Mouse (Mus musculus) frontal cortex, postnatal 10 days (tissue): Measurements from ENCODE around the gene Rpl7l1.
"Not testable (repeated sequence)": the region's sequence is repeated elsewhere in the genome, so short reads cannot be mapped to it uniquely, and the experiment has no call there.

ENCODE experiments used
- DNase-seq, 2 experiments: peaks; one replicate each; pipeline ENCODE4 v3.0.0; 2022; ENCODE audit warnings: low spot score in 2 of 2, mixed read lengths in 1 of 2

Rpl7l1 gene

DNA sequence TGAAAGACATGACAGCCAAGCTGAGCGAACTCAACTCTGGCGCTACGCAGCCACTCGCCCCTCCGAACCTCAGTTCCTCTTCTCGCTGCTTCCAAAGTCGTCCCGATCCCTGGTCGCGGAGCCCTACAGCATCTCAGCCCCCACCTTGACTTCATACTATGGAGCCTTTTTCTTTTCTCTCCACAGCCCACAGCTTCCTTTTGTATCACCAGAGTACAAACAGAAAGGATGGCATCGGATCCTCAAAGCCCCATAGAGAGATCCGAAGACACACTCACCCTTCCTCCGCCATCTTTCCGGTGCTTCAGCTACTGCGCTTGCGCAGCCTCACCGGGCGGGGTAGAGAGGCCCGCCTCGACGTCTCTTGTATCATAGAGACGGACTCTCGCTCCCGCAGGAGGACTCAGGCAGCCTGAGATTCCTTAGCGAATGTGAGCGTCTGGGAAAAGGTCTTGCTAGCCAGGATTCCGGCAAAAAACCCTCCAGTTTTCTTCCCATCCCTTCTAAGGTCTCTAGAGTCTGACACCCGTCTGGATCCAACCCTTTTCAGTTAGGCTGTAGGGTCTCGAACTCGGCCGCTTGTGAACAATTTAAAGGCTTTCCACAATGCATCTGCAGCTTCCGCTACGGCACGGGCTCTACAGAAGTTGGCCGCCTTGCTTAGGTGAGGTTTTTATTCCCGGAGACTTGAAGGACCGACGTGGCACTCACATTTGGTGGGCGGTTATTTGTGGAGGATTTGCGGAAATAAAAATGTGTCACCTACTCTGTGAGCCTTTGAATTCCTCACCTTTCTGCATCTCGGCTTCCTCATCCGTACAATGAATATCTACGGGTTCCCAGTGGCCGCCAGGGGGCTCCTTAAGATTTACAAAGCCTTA is at the start of gene Rpl7l1:
TSS of gene Rpl7l1 (minus strand) at position 332 of the 881 bp plus-strand sequence.
- peak; percentile 82 to 88 for DNase-seq

DNA sequence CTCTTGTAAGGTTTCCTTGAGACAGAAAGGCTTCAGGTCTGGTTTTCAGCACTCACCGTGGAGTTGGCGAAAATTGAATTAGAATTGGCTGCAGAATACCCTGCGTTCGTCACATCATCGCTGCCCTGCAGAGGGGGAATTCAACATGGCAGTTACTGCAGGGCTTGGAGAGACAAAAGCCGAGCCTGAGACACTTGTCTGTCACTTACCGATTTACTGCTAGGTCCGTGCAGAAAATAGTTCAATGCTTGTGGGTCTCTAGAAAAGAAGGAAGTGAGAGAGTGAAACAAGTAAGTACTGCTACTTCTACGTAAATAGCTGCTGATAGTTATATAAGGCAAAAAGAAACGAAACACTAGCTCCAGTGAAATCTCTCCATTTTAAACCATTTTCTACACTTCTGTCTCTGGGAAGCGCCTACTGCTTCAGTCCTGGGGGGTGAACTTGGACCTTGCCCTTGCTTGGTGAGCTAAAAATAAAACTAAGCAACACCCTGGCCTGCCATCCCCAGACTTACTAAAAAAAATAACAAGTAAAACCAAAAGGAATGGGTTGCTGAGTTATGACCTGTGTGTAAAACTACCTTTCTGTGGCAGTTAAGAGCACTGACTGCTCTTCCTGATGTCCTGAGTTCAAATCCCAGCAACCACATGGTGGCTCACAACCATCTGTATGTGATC is 47.5 kb upstream of the Rpl7l1 start:
- no peak for DNase-seq

DNA sequence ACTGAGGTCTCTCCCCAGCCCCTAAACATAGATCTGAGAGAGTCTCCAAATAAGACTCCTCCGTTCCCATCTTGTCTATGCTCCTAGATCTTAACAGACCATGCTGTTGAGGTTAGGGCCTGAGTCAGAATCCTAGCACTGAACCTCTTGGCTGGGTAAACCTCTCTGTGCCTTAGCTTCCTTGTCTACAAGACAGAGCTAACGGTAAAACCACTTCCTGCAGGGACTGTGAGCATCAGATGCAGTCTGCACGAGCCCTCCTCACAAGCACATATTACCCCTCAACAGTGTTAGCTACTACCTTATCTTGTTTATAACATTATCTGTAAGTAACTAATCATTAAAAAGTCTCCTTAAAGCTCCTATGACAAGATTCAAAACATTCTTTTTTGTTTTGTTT is 46.5 kb upstream of the Rpl7l1 start:
- DNase-seq, result no peak

DNA sequence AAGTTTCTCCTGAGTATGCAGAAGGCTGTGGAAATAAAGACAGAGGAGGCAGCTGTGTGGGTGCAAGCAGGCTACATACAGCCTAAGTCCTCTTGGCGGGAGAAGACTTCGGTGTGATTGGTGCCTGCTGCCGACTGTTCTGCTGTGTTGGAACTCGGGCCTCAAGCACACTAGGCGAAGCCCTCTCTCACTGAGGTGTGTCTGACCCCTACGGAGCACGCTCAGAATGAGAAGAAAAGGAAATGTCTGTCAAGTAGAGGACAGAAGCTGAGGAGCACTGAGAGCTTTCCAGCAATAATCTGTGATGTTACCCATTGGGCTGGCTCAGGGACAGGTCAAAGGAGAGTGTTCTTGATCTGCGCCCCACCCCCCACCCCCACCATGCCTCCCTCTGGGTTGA is 40.6 kb upstream of the Rpl7l1 start:
- no peak for DNase-seq

DNA sequence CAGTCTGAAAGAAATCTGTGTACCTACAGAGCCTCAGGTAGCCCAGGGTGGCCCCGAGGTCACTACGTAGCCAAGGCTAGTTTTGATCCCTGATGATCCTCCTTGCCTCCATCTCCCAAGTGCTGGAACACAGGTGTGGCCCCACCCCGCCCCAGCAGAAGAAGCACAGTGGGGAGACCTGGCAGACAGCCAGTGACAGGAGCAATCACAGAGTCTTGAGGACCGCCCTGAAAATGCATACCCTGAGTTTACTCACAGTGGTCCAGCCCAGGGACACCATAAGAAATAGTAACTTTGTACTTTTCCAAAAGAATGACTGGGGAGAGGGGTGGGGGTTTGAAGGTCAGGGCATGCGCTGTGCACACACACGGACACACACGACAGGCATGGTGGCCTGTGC is 38.2 kb upstream of the Rpl7l1 start:
- DNase-seq, result no peak

DNA sequence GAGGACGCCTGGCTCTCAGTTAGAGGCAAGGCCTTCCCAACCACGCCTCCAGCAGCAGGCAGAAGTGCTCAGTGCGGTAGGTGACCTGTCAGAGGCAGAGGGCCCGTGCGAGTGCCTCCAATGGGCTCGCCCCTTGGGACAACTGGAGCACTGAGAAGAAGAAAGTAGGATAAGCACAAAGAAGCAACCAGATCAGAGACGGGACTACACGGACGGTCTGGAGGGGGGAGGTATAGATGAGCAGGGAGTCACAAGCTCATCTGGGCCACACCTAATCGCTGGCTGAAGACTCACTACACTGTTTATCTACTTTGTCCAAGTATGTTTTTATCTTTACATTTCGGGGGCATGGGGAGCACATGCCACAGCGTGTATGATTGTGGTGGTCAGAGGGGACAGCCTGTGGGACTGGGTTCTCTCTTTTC is 35.3 kb upstream of the Rpl7l1 start:
- DNase-seq, result no peak

DNA sequence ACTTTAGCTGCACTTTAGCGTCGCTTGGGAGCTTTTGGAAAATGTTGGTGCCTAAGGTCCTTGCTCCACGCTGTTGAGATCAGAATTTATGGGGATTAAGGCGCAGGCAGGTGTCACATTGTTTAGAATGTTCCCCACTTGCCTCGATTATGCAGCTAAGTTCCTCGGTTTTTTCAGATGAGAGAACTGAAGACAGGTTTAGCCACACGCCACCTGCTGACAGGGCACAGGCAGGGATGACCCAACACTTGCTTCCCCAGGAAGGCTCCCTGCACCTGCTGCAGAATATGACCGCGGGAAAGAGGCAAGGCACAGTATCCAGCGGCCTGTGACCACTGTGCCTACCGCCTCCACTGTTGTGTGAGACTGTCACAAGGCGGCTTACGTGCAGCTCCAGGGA is 33.8 kb upstream of the Rpl7l1 start:
- no peak for DNase-seq

DNA sequence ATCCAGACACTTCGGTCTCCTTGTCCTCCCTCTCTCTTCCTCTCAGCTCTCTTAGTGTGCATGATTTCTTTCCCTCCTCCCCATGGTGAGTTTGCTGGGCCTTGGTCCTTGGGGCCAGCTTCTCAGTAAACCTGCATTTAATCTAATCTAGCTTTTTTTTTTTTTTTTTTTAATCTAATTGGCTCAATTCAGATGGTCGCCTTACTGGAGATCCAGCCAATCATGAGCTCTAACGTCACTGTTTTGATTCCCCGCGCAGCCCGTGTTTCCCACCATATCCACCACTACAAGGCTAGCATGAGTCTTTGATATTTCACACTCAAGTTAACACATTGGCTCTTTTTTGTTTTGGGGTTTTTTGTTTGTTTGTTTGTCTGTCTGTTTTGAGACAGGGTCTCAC is 32.0 kb upstream of the Rpl7l1 start:
- DNase-seq, result no peak

DNA sequence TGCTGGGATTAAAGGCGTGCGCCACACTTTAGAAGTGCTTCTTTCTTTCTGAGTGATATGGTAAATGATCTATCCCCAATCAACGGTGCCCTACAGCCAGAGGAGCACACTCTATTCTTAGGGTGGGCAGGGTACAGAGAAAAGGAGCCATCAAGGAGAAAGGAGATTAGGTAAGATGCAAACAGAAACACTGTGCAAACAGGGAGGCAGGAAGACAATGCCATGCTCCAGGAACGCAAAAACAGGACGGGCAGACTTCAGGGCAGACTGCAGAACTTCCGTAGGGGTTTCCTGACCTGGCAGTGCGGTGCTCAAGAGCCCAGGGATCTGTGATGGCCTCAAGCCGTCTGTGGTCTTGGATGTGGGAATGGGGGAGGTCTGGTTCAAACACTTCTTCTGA is 31.2 kb upstream of the Rpl7l1 start:
- no peak for DNase-seq

DNA sequence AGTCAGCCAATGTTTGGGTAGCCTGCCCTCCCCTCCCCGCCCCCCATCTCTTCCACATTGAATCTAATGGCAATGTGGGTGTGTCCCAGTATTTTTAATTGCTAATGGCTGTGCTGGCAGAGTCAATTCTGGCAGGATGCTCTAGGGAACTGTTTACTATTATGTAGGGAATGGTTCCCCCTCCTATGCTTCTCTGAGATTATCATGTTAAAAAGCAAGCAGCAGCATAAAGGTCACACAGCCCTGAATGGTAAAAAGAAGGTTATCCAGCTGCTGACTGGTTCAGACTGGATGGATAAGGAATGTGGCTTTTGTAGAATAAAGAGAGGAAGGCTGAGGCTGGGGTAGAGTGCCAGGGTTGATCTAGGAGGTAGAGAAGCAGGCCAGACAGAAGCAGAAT is 30.0 kb upstream of the Rpl7l1 start:
- no peak for DNase-seq

DNA sequence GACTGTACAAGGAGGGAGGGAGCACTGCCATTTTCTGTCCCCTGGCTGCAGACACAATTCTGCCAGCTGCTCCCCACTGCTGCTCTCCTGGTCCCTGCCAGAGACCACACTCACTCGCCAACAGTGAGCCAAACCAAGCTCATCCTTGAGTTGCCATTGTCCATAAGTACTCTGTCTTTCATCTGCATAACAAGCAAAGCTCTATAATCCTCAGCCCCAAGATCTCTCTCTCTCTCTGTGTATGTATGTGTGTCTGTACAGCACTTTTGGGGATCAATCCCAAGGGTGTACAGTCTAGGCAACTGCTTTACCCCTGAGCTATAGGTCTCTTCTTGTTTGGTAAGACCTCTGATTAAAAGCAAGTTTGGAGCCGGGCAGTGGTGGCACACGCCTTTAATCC is 28.2 kb upstream of the Rpl7l1 start:
- no peak for DNase-seq

DNA sequence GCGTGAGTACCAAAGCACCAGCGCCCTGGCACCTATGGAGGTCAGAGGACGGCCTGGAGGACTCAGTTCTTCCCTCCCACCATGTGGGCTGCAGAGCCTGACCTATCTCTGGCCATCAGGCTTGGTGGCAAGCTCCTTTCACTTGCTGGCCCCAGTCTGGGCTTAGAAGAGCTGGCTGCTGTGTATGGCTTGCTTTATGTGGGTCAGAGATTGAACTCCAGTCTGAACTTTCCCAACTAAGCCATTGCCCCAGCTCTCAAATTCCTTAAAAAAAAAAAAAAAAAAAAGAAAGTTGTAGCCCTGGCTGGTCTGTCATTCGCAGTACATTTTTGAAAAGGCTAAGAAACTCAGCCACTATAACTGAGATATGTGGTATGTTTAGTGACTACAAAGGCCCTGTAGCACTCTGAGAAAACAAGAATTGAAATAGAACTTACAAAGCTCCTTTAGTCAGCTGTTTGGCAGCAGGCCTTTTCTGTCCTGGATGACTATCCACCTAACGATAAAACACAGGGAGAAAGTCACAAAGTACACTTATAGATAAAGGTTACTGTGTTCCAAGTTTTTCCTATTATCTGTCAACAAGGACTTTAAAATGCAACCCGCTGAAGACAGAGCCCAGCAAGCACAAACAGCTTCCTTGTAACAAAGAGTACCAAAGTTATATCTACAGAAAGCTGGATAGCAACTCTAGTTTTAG is 26.8 kb upstream of the Rpl7l1 start:
- no peak for DNase-seq

DNA sequence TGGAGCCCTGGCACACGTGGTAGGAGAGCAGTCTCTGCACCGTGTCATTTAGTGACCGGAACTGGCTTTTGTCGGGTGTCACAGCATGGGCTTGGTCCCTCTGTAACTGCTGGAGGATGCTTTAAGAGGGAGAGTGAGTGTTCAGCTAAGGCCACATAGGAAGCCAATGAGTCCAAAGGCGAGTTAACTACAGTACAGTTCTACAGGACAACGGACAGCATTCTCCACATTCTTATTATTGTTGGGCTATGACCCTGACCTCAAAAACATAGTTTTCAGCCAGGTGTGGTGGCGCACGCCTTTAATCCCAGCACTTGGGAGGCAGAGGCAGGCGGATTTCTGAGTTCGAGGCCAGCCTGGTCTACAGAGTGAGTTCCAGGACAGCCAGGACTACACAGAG is 25.9 kb upstream of the Rpl7l1 start:
- DNase-seq, result no peak

DNA sequence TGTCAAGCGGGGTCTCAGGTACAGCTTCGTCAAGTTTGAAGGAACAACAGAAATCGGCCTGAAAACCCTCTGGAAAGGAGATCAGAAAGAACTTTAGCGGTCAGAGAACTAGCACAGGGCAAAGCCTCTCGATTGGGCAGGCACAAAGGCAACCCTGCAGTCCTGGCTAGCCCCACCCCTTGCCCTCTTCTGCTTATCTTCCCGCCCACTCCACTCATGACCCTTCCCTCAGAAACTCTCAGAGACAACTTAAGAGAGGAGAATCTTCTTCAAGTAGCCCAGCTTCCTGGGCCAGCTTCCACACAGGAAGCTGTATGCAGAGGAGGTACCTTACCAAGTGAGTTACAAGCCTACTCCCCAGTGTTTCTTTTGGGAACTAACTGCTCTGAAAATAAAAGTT is 19.3 kb upstream of the Rpl7l1 start:
- no peak for DNase-seq

DNA sequence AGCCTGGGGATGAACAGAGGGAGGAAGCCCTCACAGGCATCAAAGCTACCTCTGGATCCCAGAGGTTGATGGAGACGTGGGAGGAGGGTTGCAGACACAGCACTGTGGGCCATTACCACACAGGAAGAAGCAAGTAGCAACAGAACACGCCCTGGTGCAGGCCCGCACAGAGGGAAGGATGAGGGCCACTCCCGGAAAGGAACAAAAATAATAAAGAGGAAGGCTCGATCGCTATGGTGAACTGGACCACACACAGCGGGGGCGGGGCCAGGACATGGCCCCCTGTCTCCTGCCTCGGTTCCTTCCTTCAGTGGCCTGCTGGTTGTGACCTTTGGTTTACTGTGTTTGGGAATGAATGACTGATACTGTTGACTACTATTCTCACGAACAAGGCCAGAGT is 17.2 kb upstream of the Rpl7l1 start:
- no peak for DNase-seq

DNA sequence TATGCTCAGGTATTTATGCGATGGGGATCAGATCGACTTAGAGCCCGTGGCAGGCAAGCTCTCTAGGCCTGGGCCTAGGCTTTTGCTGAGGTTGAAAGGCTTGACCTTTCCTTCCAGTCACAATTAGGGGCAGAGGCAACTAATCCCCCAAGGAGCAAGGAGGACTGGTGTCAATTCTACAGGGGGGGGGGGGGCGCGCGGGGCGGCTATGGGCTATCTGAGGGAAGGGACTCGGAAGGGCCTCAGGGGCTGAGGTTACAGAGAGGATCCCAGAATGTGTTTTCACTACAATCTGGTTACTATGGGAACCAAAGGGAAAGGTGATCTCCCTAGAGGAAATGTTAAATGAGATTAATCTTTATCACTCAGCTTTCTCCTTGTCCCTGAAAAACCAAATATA is 14.9 kb upstream of the Rpl7l1 start:
- DNase-seq, result no peak

DNA sequence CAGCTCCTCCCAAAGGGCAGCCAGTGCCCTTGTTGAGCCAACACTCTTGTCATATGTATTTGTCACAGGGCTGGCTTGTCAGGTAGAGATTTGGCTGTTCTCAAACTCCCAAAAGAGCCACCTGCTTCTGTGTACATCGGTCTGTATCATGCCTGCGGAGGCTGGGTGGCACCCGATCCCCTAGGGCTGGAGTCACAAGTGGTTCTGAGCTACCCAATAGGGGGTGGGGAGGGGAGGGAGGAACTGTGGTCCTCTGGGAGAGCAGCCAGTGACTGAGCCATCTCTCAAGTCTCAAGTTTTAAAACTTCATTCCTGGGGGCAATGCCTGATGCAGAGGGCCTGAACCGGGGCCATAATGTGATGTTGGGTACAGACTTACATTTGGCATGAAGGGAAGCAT is 14.3 kb upstream of the Rpl7l1 start:
- DNase-seq, result no peak

DNA sequence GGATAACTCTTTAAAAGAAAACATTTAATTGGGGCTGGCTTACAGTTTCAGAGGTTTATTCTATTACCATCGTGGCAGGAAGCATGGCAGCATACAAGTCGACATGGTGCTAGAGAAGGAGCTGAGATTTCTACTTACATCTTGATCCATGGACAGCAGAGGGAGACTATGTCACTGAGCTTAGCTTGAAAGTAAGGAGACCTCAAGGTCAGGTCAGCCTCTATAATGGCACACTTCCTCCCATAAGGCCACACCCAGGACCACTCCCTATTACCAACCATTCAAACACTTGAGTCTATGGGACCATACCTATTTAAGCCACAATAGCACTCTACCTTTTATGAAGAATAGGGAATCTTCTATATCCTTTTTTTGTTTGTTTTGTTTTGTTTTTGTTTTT is 10.5 kb upstream of the Rpl7l1 start:
- DNase-seq, result no peak

DNA sequence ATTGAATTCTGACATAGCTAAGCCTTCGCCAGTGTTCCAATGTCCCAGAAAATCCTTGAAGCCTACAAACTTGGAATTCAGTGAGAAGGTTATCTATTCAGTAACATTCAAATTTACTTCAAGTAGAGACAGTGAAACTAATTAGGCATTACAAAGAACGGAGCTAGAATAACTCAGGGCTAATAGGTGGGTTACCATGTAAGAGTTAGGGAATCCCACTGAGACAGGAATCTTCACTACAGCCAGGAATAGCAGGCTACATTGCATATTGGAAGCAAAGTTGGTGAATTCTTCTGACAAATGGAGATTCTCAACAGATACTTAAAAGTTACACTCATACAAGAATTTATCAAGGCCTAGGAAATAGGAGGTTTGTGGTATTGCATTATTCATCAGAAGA is 5.5 kb upstream of the Rpl7l1 start:
- DNase-seq, result not testable (repeated sequence)

DNA sequence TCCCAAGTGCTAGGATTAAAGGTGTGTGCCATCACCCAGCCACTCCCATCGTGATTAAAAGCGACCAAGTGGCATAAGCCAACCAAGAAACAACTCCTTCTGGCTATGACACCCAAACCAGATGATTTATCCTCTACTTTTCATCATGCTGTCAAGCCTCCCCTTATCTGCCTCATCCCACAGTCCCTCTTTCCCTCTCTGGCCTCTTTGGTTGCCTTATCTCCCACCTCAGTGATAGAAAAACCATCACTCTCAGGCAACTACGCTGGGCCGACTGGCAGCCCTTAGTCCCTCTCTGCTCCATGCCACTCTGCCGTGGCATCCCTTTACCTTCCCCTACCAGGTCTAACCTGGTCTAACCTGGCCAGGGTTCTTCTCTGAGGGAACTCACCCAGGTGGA is 4.5 kb upstream of the Rpl7l1 start:
- DNase-seq, result no peak

DNA sequence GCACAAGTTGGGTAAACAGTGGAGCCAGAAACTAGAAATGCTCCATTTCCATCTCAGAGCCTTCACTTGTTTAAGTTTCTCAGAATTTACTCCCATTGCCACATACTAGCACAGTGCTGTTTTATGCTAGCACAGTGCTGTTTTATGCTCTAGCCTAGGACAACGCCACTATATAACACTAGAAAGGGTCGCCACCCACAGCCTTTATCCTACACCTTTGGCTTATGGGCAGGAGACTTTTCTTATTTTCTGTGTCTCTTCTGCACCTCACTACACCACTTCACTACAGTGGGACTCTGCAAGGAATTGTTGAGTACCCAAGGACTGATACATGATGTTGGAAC is 722 bp upstream of the Rpl7l1 start:
- no peak for DNase-seq

DNA sequence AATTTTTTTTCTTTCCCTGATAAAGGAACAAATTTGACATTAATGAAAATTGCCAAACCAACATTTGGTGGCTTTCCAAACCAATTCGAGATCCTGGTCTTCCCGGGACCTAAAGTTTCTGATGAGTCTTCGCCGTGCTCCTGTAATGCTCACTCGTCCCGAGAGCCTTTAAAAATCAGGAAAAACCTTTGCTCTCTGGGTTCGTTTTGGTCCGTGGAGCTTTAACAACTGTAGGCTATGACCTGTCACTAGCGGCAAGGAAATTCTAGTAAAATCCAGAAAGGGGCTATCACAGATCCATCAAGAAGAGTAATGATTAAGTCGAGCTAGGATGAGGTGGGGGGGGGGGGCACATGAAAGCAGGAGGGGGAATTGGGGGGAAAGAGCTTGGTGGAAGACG is 596 bp downstream of the Rpl7l1 start:
- no peak for DNase-seq

DNA sequence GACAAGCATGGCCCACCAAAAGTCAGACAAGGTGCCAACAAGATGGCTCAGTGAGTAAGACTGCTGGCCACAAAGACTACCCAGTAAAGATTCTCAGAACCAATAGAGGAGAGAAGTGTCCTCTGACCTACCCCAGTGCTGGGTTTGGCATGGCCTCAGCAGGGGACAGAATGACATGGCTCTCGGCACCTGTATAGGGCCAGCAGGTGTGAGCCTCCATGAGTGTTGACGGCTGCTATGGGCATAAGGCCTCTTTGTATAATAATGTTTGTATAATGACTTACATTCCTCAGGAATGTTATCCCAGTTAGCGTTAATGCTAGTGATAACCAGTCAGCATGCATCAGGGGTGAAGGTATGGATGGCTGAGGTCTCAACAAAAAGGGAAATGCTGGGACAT is 6.4 kb downstream of the Rpl7l1 start:
- no peak for DNase-seq
